Mouse (Mus musculus) hindbrain, postnatal 0 days (tissue): Measurements from ENCODE around the gene Rnf144b. TPM values are rescaled to one million over a fixed set of nuclear protein-coding genes. Genes with fewer than 3 reads are reported as not detected.
A peak's percentile ranks its signal among the peaks of the same experiment; 100 is the strongest.

Experiments
- ATAC-seq: fragments of 200-750 bp; cut with Nextera tagmentation; 2 replicates; pipeline ENCODE4 v1.8.0; 2017; ENCODE audit warnings: mild to moderate bottlenecking, moderate TSS enrichment, moderate library complexity
- DNase-seq: peaks from one replicate; pipeline ENCODE4 v3.0.0-alpha.2; 2015; ENCODE audit warnings: low spot score
- H3K27ac ChIP-seq: fragments of 300-500 bp; sonication (generic); 2 replicates; pipeline ENCODE4 v1.5.1; 2014; ENCODE audit warnings: mild to moderate bottlenecking
- H3K27me3 ChIP-seq: fragments of 300-500 bp; sonication (generic); 2 replicates; pipeline ENCODE4 v1.6.1; 2014; ENCODE audit warnings: low read length, mixed read lengths; ENCODE audit not compliant: insufficient read depth
- H3K36me3 ChIP-seq: fragments of 300-500 bp; sonication (generic); 2 replicates; pipeline ENCODE4 v1.6.1; 2014; ENCODE audit warnings: low read length, mixed read lengths; ENCODE audit not compliant: insufficient read depth
- H3K4me1 ChIP-seq: fragments of 300-500 bp; sonication (generic); 2 replicates; pipeline ENCODE4 v1.6.1; 2014; ENCODE audit warnings: antibody characterized with exemption, low read length, mixed read lengths; ENCODE audit not compliant: insufficient read depth
- H3K4me2 ChIP-seq: fragments of 300-500 bp; sonication (generic); 2 replicates; pipeline ENCODE4 v1.6.1; 2014; ENCODE audit warnings: low read depth, mild to moderate bottlenecking, low read length, moderate library complexity, mixed read lengths
- H3K4me3 ChIP-seq: fragments of 300-500 bp; sonication (generic); 2 replicates; pipeline ENCODE4 v1.5.1; 2014; ENCODE audit warnings: low read length
- H3K9ac ChIP-seq: fragments of 300-500 bp; sonication (generic); replicated peaks from 2 replicates; pipeline ENCODE4 v1.6.1; 2014; ENCODE audit warnings: mild to moderate bottlenecking, low read length, moderate library complexity, mixed read lengths
- H3K9me3 ChIP-seq: fragments of 300-500 bp; sonication (generic); 2 replicates; pipeline ENCODE4 v1.6.1; 2016; ENCODE audit warnings: low read length, mixed read lengths
- CTCF ChIP-seq: IDR thresholded peaks from 2 replicates; pipeline ENCODE4 v1.5.1; 2016; ENCODE audit warnings: antibody characterized with exemption, control low read depth, low read depth
- WGBS: fragments of 180-500 bp; shearing (Covaris S2); extraction: QIAGEN DNeasy Blood & Tissue Kit; methylation state at CpG from one replicate; pipeline ENCODE4 v1.1.7; 2014; 5-methylcytosine and 5-hydroxymethylcytosine counted together
- polyA plus RNA-seq: library from polyadenylated mRNA; unstranded; fragments of >200 nt; fragmentation: Nextera tagmentation; extraction: Ambion mirVana; gene quantifications from 2 replicates; pipeline ENCODE4 v1.2.1, GENCODE M21; 2015
- total RNA-seq: library from RNA; depleted of rRNA; stranded (reverse); fragments of >200 nt; gene quantifications from 2 replicates; pipeline ENCODE4 v1.2.3, GENCODE M21; 2014; rRNA removed

Rnf144b gene
- total and polyA plus RNA-seq, 2 experiments from 2014 or later: 1.7 to 2.7 TPM

GRCm38 (mm10) chr13:47277000-47277823 is 154.8 kb downstream of the Rnf144b start:
- Histone ChIP-seq H3K4me3 (no peak overlapping the region), H3K4me2 (no peak overlapping the region), H3K36me3 (no peaks in the 10 kb centered on the region), H3K9ac (no peak overlapping the region), H3K27me3 (no peaks in the 10 kb centered on the region), H3K9me3 (no peaks in the 10 kb centered on the region), H3K4me1 (peaks cover 9% of the 10 kb centered on the region; the same call in 1 of the 2 replicates), H3K27ac (no peak overlapping the region)
- TF ChIP-seq CTCF: no peak
- 27% methylated on average over 13 of the region's 13 CpGs for WGBS
- no peak for ATAC-seq
- no peak for DNase-seq

- no peak for ATAC-seq
- TF ChIP-seq CTCF: no peak
- WGBS: 10% methylated on average over 5 of the region's 5 CpGs
Measured at GRCm38 (mm10) chr13:47277824-47278290, 155.4 kb downstream of the Rnf144b start.

DNA sequence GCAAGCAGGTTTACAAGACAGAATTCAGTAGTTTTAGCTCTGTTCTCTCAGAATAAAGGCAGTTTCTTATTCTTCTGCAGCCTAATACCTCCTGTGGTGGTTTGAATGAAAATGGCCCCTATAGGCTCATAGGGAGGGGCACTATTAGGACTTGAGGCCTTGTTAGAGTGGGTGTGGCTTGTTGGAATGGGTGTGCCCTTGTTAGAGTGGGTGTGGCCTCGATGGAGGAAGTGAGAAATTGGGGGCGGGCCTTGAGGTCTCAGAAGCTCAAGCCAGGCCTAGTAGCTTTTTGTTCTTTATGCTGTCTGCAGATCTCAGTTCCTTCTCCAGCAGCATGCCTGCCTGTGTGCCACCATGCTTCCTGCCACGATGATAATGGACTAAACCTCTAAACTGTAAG is 159.8 kb downstream of the Rnf144b start:
- no peaks in the 10 kb centered on the region for H3K27me3 ChIP-seq
- H3K36me3 ChIP-seq: no peaks in the 10 kb centered on the region
- no peaks in the 10 kb centered on the region for H3K4me1 ChIP-seq
- no peak overlapping the region for H3K4me2 ChIP-seq
- no peak overlapping the region for H3K27ac ChIP-seq
- no peak overlapping the region for H3K9ac ChIP-seq
- no peak for TF ChIP-seq CTCF
- DNase-seq (no peak), ATAC-seq (no peak)
- H3K9me3 ChIP-seq: no peaks in the 10 kb centered on the region
- H3K4me3 ChIP-seq: no peak overlapping the region
- WGBS: 78% methylated on average over 3 of the region's 3 CpGs

More at GRCm38 (mm10) chr13:47277824-47278290, 155.4 kb downstream of the Rnf144b start:
- Histone ChIP-seq H3K9me3 (no peaks in the 10 kb centered on the region), H3K36me3 (no peaks in the 10 kb centered on the region), H3K4me3 (no peak overlapping the region), H3K4me2 (no peak overlapping the region), H3K27me3 (no peaks in the 10 kb centered on the region), H3K27ac (no peak overlapping the region), H3K9ac (no peak overlapping the region), H3K4me1 (peaks cover 9% of the 10 kb centered on the region; the same call in 1 of the 2 replicates)
- DNase-seq: no peak

DNA sequence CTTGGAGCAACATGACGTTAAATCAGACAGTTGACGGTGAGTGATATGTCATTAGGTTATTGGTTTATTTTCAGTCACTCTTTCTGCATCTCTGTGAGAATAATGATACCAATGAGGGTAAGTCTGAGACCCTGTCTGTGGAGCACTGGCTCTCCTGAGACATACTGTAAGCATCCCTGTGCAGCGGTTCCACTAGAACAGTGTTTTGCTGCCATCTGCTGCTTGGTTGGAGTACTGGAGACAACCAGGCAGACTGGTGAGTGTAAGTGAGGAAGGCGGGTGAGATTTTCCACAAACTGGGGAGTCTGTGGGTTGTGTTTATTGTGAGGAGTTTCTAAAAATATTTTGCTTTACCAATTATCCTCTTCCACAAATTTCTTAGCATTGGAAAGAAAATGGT is 166.0 kb downstream of the Rnf144b start:
- Histone ChIP-seq H3K36me3 (no peaks in the 10 kb centered on the region), H3K4me2 (no peak overlapping the region), H3K9me3 (no peaks in the 10 kb centered on the region), H3K4me3 (no peak overlapping the region), H3K9ac (no peak overlapping the region), H3K27me3 (no peaks in the 10 kb centered on the region), H3K4me1 (no peaks in the 10 kb centered on the region), H3K27ac (no peak overlapping the region)
- peak; percentile 98 for TF ChIP-seq CTCF
- WGBS: 40% methylated on average over 4 of the region's 4 CpGs
- ATAC-seq (peak; percentile 90), DNase-seq (peak; percentile 88)

- DNase-seq (no peak), ATAC-seq (no peak)
- H3K9me3 ChIP-seq: no peaks in the 10 kb centered on the region
- H3K36me3 ChIP-seq: no peaks in the 10 kb centered on the region
- H3K4me1 ChIP-seq: no peaks in the 10 kb centered on the region
- no peak overlapping the region for H3K4me3 ChIP-seq
- no peak for TF ChIP-seq CTCF
- WGBS: 67% methylated on average over 8 of the region's 8 CpGs
- no peak overlapping the region for H3K27ac ChIP-seq
- H3K4me2 ChIP-seq: no peak overlapping the region
- H3K27me3 ChIP-seq: no peaks in the 10 kb centered on the region
- H3K9ac ChIP-seq: no peak overlapping the region
Measured at GRCm38 (mm10) chr13:47296465-47296864, 174.0 kb downstream of the Rnf144b start.

Other genes starting within 250 kb of the Rnf144b start
- 21.6 and 48.7 TPM in 2 replicates for gene Kif13a, start 192.8 kb upstream of the Rnf144b start, total RNA-seq
- gene Kif13a, start 192.8 kb upstream of the Rnf144b start, polyA plus RNA-seq: 11.6 and 13.3 TPM in 2 replicates
- gene Nhlrc1, start 107.8 kb upstream of the Rnf144b start, total RNA-seq: 15.1 and 22.4 TPM in 2 replicates
- 13.0 and 14.1 TPM in 2 replicates for gene Nhlrc1, start 107.8 kb upstream of the Rnf144b start, polyA plus RNA-seq
- 20.5 and 21.9 TPM in 2 replicates for gene Kdm1b, start 79.2 kb upstream of the Rnf144b start, total RNA-seq
- 10.7 and 11.9 TPM in 2 replicates for gene Kdm1b, start 79.2 kb upstream of the Rnf144b start, polyA plus RNA-seq
- 12.1 and 58.2 TPM in 2 replicates for gene Tpmt, start 77.9 kb upstream of the Rnf144b start, total RNA-seq
- 14.4 and 14.7 TPM in 2 replicates for gene Tpmt, start 77.9 kb upstream of the Rnf144b start, polyA plus RNA-seq
- gene Dek, start 16.5 kb upstream of the Rnf144b start, total RNA-seq: 42.2 and 60.5 TPM in 2 replicates
- gene Dek, start 16.5 kb upstream of the Rnf144b start, polyA plus RNA-seq: 131 and 136 TPM in 2 replicates